Mouse (Mus musculus): Measurements from ENCODE around the gene Fuz. TPM values are rescaled to one million over a fixed set of nuclear protein-coding genes. Genes with fewer than 3 reads are reported as not detected.

Gene Fuz
- 34.2 and 46.4 TPM in 2 replicates for polyA plus RNA-seq (2012; rRNA removed; ENCODE audit: low replicate concordance)

DNA sequence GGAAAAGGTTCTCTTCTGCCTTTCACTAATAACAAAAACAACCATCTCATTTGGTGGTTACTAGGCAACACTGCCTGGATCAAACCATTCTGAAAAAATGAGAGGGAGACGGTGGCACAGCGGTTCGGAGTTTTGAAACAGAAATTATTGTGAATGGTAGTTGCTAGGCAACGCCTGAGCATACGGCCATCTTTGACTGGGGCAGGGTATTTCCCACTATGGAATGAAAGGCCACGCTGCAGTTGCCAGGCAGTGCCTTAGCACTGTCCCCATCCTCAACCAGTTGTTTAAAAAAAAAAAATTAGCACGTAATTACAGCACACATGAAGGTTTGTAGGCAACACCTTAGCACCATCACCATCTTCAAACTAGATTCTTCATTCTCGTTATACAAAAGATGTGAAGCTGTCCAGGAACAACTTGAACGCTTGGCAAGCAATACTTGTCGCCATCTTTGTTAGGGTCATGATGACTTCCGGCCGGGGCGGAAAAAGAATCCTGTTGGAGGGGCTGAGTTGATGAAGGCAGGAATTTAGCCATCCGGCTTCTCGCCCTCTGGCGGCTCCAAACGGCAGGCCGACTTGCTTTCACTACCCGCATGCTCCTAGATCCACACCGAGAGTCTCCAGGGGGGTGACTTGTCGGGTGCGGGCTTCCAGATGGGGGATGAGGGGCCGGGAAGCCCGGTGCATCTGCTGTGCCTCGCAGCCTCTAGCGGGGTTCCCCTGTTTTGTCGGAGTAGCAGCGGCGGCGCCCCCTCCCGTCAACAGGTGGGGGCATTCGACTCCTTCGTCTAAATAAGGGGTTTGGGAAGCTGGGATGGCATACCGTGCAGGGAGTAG lies at the start of gene Fuz:
Gene Fuz, plus strand, starts transcription at position 487 of the 842 bp plus-strand sequence.

GRCm38 (mm10) chr7:44848561-44849415 lies 47.1 kb upstream of the Fuz start, which contains the start of the genes Akt1s1 and Tbc1d17:
Gene Akt1s1 (plus strand): TSS chr7:44848991.
Gene Tbc1d17 (minus strand): TSS chr7:44849079.

GRCm38 (mm10) chr7:44857042-44857552 lies 38.8 kb upstream of the Fuz start, which contains the start of gene Pnkp:
Gene Pnkp (plus strand): TSS chr7:44857139.

DNA sequence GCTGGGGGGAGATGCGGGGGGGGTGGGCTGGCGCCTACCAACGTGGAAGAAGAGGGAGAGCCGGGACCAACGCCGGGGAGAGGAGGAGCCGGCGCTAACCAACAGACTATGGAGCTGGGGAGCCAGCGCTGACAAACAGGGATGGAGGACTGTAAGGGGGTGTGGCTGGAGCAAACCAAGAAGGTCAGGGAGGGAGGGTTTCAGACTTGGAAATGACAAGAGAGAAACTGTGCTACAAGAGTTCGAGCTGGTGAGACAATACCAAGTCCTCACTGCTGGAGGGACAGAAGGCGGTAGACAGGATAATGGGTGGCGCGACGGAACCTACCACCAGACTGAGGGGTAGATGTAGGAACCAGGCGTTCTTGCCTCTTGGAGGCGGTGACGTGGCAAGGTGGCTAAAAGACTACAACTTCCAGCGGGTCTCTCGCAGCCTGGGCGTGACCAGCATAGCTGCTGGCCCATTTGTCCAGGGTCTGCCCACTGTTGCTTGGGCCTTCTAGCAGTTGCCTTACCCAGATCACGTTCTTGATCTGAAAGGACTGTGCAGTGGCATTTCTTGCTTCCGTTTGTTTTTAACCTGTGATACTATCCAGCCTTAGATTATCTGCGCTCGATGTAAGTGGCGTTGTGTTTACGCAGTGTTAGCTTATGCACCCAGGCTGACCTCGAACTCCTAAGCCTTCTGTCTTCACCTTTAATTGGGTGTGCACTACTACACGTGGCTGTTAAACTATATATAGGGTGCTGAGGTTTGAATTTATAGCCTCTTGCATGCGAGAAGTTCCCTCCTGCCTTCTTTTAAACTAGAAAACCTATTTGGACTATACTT lies 26.0 kb upstream of the Fuz start, which contains the start of gene Ptov1:
Gene Ptov1, minus strand, starts transcription at position 92 of the 832 bp plus-strand sequence.

GRCm38 (mm10) chr7:44892276-44892921 lies 3.5 kb upstream of the Fuz start, which contains the start of gene Med25:
Gene Med25 (minus strand): TSS chr7:44892712.

DNA sequence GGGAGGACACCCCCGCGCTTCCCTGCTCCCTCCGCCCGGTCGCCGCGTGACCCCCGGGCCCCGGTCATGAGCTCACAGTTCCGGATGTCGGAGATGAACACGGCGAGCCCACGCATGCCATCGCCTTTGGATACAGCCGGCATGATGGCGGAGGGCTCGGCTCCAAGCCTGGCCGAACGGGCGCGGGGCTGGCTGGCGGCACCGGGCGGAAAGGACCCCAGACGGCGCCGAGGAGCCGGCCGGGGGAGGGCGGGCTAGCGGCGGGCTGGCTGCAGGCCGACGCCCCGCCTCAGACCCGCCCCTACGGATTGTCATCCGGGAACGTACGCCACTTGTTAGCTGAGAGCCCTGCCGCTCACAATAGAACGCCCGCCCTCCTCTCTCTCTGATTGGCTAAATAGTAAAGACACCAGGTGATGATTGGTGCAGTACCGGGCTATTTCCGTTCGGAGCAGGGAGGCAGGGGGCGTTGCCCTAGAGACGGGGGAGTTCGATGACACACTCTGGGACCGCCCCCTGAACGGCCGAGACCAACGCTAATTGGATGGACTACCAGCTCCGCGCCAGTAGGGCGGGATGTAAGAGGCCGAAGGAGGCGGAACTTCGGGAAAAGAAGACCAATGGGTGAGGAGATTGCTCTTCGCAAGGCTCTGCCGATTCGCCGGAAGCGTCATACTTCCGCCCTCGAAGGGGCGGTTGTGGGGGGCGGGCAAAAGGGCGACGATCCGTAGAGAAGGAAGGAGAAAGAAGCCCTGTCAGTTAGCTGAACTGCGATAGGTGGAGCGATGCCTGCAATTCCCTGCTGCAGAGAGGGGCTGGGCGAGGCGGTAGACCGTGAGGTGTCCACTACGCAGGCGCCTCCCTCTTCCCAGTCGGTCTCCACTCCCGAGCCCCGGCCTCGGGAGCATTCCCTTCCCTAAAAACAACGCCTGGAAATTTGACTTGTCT lies 33.6 kb downstream of the Fuz start, which contains the start of gene Ap2a1:
Gene Ap2a1, minus strand, starts transcription at position 293 of the 948 bp plus-strand sequence.

DNA sequence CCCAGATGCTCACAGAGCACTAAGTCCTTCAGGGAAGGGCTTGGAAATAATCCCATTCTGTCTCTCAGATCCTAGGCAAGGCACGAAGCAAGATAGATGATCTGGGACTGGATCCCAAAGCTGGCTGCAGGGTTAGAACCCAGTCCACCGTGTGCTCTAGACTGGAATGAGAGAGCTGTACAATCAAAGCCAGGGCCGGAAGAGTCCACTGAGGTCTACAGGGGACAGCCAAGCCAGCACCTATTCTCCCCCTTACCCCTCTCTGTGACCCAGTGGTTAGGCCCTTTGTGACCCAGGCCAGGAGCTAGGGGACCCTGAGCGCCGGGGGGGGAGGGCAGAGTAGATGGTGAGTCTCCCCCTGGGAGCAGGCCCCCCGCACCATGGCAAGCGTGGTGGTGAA lies 47.0 kb downstream of the Fuz start, which contains the start of gene Tsks:
Gene Tsks, plus strand, starts transcription at position 301 of the 400 bp plus-strand sequence.

Other genes starting within 250 kb of the Fuz start
- gene Myh14, start 225.2 kb upstream of the Fuz start, polyA plus RNA-seq (2012; rRNA removed; ENCODE audit: low replicate concordance), result 132 and 290 TPM in 2 replicates
- gene Izumo2, start 187.3 kb upstream of the Fuz start, polyA plus RNA-seq (2012; rRNA removed; ENCODE audit: low replicate concordance), result not detected in 2 replicates
- gene Vrk3, start 147.7 kb upstream of the Fuz start, polyA plus RNA-seq (2012; rRNA removed; ENCODE audit: low replicate concordance), result 49.7 and 62.2 TPM in 2 replicates
- gene Zfp473, start 145.0 kb upstream of the Fuz start, polyA plus RNA-seq (2012; rRNA removed; ENCODE audit: low replicate concordance), result 0.06 and 0.13 TPM in 2 replicates
- gene Nup62, start 80.0 kb upstream of the Fuz start, polyA plus RNA-seq (2012; rRNA removed; ENCODE audit: low replicate concordance), result 45.1 and 62.8 TPM in 2 replicates
- gene Il4i1, start 79.7 kb upstream of the Fuz start, polyA plus RNA-seq (2012; rRNA removed; ENCODE audit: low replicate concordance), result 2.2 and 6.3 TPM in 2 replicates
- gene Atf5, start 79.4 kb upstream of the Fuz start, polyA plus RNA-seq (2012; rRNA removed; ENCODE audit: low replicate concordance), result 132 and 137 TPM in 2 replicates
- 248 and 535 TPM in 2 replicates for gene Akt1s1, start 47.1 kb upstream of the Fuz start, polyA plus RNA-seq (2012; rRNA removed; ENCODE audit: low replicate concordance)
- 67.0 and 80.1 TPM in 2 replicates for gene Tbc1d17, start 47.0 kb upstream of the Fuz start, polyA plus RNA-seq (2012; rRNA removed; ENCODE audit: low replicate concordance)
- 50.8 and 86.4 TPM in 2 replicates for gene Pnkp, start 38.9 kb upstream of the Fuz start, polyA plus RNA-seq (2012; rRNA removed; ENCODE audit: low replicate concordance)
- gene Ptov1, start 26.3 kb upstream of the Fuz start, polyA plus RNA-seq (2012; rRNA removed; ENCODE audit: low replicate concordance), result 116 and 164 TPM in 2 replicates
- 280 and 331 TPM in 2 replicates for gene Med25, start 3.4 kb upstream of the Fuz start, polyA plus RNA-seq (2012; rRNA removed; ENCODE audit: low replicate concordance)
- gene Ap2a1, start 33.4 kb downstream of the Fuz start, polyA plus RNA-seq (2012; rRNA removed; ENCODE audit: low replicate concordance), result 76.5 and 82.3 TPM in 2 replicates
- gene Tsks, start 47.1 kb downstream of the Fuz start, polyA plus RNA-seq (2012; rRNA removed; ENCODE audit: low replicate concordance), result 0.49 TPM in 1 of 2 replicates, not detected in the other
- 6.7 and 11.1 TPM in 2 replicates for gene Cpt1c, start 78.8 kb downstream of the Fuz start, polyA plus RNA-seq (2012; rRNA removed; ENCODE audit: low replicate concordance)
- gene Prmt1, start 90.5 kb downstream of the Fuz start, polyA plus RNA-seq (2012; rRNA removed; ENCODE audit: low replicate concordance), result 45.6 and 61.7 TPM in 2 replicates
- gene Irf3, start 101.6 kb downstream of the Fuz start, polyA plus RNA-seq (2012; rRNA removed; ENCODE audit: low replicate concordance), result 70.7 and 84.2 TPM in 2 replicates
- gene Bcl2l12, start 102.6 kb downstream of the Fuz start, polyA plus RNA-seq (2012; rRNA removed; ENCODE audit: low replicate concordance), result 26.3 and 28.8 TPM in 2 replicates
- 59.7 and 64.8 TPM in 2 replicates for gene Scaf1, start 120.3 kb downstream of the Fuz start, polyA plus RNA-seq (2012; rRNA removed; ENCODE audit: low replicate concordance)
- 76.8 and 77.3 TPM in 2 replicates for gene Rras, start 121.9 kb downstream of the Fuz start, polyA plus RNA-seq (2012; rRNA removed; ENCODE audit: low replicate concordance)
- 8.5 and 9.7 TPM in 2 replicates for gene Prr12, start 156.8 kb downstream of the Fuz start, polyA plus RNA-seq (2012; rRNA removed; ENCODE audit: low replicate concordance)
- gene Nosip, start 166.3 kb downstream of the Fuz start, polyA plus RNA-seq (2012; rRNA removed; ENCODE audit: low replicate concordance), result 47.3 and 54.0 TPM in 2 replicates
- gene Prrg2, start 166.6 kb downstream of the Fuz start, polyA plus RNA-seq (2012; rRNA removed; ENCODE audit: low replicate concordance), result 145 and 313 TPM in 2 replicates
- 42.1 and 62.3 TPM in 2 replicates for gene Rcn3, start 196.1 kb downstream of the Fuz start, polyA plus RNA-seq (2012; rRNA removed; ENCODE audit: low replicate concordance)
- gene Fcgrt, start 207.8 kb downstream of the Fuz start, polyA plus RNA-seq (2012; rRNA removed; ENCODE audit: low replicate concordance), result 84.8 and 148 TPM in 2 replicates
- gene Rps11, start 228.4 kb downstream of the Fuz start, polyA plus RNA-seq (2012; rRNA removed; ENCODE audit: low replicate concordance), result 86.3 and 120 TPM in 2 replicates
- gene Rpl13a, start 232.7 kb downstream of the Fuz start, polyA plus RNA-seq (2012; rRNA removed; ENCODE audit: low replicate concordance), result 462 and 1,279 TPM in 2 replicates
- gene Gm45713, start 240.2 kb downstream of the Fuz start, polyA plus RNA-seq (2012; rRNA removed; ENCODE audit: low replicate concordance), result 2.6 TPM in 1 of 2 replicates, not detected in the other
- 41.6 and 41.8 TPM in 2 replicates for gene Flt3l, start 240.4 kb downstream of the Fuz start, polyA plus RNA-seq (2012; rRNA removed; ENCODE audit: low replicate concordance)

Measured in duodenum, adult 2 months (tissue).